Mouse (Mus musculus) MEL (cell line): Measurements from ENCODE around the gene Bach2.

Experiments used
- CTCF ChIP-seq, 3 experiments: IDR thresholded peaks in 2 of 3; conservative IDR thresholded peaks in 1 of 3; 2 replicates each; pipeline ENCODE4 v1.5.1; 2011 to 2012; ENCODE audit warnings: low read length in 3 of 3, low read depth in 2 of 3, mild to moderate bottlenecking in 2 of 3, improper control_type of control experiment in 1 of 3, inconsistent platforms in 1 of 3, mixed read lengths in 1 of 3, moderate library complexity in 1 of 3; ENCODE audit not compliant: control insufficient read depth in 1 of 3, insufficient read depth in 1 of 3, poor library complexity in 1 of 3, severe bottlenecking in 1 of 3
- EP300 ChIP-seq, 2 experiments: IDR thresholded peaks; 2 replicates each; pipeline ENCODE4 v1.6.1; 2011; ENCODE audit warnings: improper control_type of control experiment in 2 of 2, low read length in 2 of 2, low read depth in 1 of 2, mild to moderate bottlenecking in 1 of 2
- GABPA ChIP-seq: IDR thresholded peaks from 2 replicates; pipeline ENCODE4 v1.6.1; 2012; ENCODE audit warnings: low read depth, mild to moderate bottlenecking, inconsistent platforms, low read length, improper control_type of control experiment, moderate library complexity
- GATA1 ChIP-seq: IDR thresholded peaks from 2 replicates; pipeline ENCODE4 v1.6.1; 2011; ENCODE audit warnings: low read depth, low read length, improper control_type of control experiment
- JUND ChIP-seq: IDR thresholded peaks from 2 replicates; pipeline ENCODE4 v1.6.1; 2011; ENCODE audit warnings: low read depth, mild to moderate bottlenecking, improper control_type of control experiment, low read length
- MAFK ChIP-seq: IDR thresholded peaks from 2 replicates; pipeline ENCODE4 v1.6.1; 2011; ENCODE audit warnings: low read depth, mild to moderate bottlenecking, low read length, improper control_type of control experiment, borderline replicate concordance
- MAZ ChIP-seq: IDR thresholded peaks from 2 replicates; pipeline ENCODE4 v1.6.1; 2012; ENCODE audit warnings: low read depth, mild to moderate bottlenecking, inconsistent platforms, low read length, improper control_type of control experiment
- MEF2A ChIP-seq: IDR thresholded peaks from 2 replicates; pipeline ENCODE4 v1.6.1; 2014; ENCODE audit warnings: low read depth, mild to moderate bottlenecking, inconsistent platforms, low read length, improper control_type of control experiment; ENCODE audit not compliant: poor library complexity, insufficient replicate concordance, severe bottlenecking; ENCODE audit errors: extremely low read depth
- POLR2AphosphoS2 ChIP-seq: IDR thresholded peaks from 2 replicates; pipeline ENCODE4 v1.6.1; 2011; ENCODE audit warnings: low read length, improper control_type of control experiment
- POLR2AphosphoS5 ChIP-seq: IDR thresholded peaks from 2 replicates; pipeline ENCODE4 v1.6.1; 2012; ENCODE audit warnings: low read depth, borderline replicate concordance, mild to moderate bottlenecking, inconsistent platforms, low read length, moderate library complexity, mixed read lengths
- SMC3 ChIP-seq: IDR thresholded peaks from 2 replicates; pipeline ENCODE4 v1.6.1; 2011; ENCODE audit warnings: low read depth, low read length, improper control_type of control experiment
- UBTF ChIP-seq: IDR thresholded peaks from 2 replicates; pipeline ENCODE4 v1.6.1; 2012; ENCODE audit warnings: low read depth, mild to moderate bottlenecking, inconsistent platforms, low read length, improper control_type of control experiment, moderate library complexity, borderline replicate concordance; ENCODE audit not compliant: insufficient read depth
- ZC3H11A ChIP-seq: IDR thresholded peaks from 2 replicates; pipeline ENCODE4 v1.6.1; 2012; ENCODE audit warnings: low read depth, mild to moderate bottlenecking, inconsistent platforms, low read length, improper control_type of control experiment

- TF ChIP-seq JUND (no peak), MAZ (no peak), ZC3H11A (no peak), POLR2AphosphoS5 (no peak), UBTF (no peak), GATA1 (no peak), MEF2A (no peak), EP300 (IDR thresholded peaks at IDR 0.05; ENCODE audit: low read depth in 1 of 2, low read length in 2 of 2) (no peak), CTCF (IDR thresholded peaks at IDR 0.05 in 2 of 3, conservative IDR thresholded peaks at IDR 0.05 in 1 of 3; ENCODE audit: control insufficient read depth in 1 of 3, insufficient read depth in 1 of 3, low read depth in 2 of 3, low read length in 3 of 3, poor library complexity in 1 of 3, severe bottlenecking in 1 of 3) (no peak), SMC3 (no peak), GABPA (no peak), POLR2AphosphoS2 (no peak), MAFK (no peak)
Measured at GRCm38 (mm10) chr4:32201114-32201513, 37.5 kb upstream of the Bach2 start.
